Mouse (Mus musculus) embryo, embryonic 9.5 days (tissue): ENCODE results near the gene Dbn1.

Experiments
- DNase-seq: peaks from one replicate; pipeline ENCODE4 v3.0.0-alpha.2; 2017; ENCODE audit errors: extremely low spot score

Dbn1 gene

DNA sequence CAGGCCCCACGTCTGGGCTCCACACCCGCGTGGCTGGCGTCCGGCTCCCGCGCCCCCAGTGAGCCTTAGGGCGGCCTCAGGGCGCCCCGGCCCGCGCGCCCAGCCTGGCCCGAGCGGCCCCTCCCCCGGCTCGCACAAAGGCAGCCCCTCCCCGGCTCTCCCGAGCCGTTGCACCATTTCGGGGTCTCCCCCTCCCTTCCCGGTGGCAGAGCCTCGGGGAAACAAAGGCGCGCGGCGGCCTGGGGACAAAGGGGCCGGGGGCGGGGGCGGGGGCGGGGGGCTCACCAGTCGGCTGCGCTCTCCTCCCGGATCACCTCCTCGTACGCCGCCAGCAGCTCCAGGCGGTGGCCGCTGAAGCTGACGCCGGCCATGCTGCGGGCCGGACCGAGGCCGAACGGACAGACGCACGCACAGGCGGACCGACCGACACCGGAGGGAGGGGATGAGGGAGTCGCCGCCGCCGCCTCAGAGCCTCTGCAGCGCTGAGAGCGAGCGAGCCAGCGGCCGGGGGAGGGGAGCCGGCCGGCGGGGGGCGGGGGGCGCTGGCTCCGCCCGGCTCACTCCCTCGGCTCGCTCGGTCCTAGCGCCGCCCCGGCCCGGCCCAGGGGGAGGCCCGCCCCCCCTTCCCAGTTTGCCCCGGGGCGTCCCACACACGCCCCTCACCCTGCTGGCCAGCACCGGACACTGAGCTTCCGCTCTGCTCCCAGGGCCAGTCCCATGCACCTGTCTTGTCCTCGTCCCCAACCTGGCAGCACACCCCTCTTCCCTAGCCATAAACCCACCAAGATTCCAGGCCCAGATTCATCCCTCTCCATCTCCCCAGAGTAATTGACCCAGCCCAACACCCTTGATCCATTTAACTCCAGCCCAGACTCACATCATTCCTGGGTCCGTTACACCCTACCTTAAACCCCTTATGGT, at the start of gene Dbn1:
Gene Dbn1, minus strand, starts transcription at position 534 of the 921 bp plus-strand sequence.
- peak; percentile 86 for DNase-seq

DNA sequence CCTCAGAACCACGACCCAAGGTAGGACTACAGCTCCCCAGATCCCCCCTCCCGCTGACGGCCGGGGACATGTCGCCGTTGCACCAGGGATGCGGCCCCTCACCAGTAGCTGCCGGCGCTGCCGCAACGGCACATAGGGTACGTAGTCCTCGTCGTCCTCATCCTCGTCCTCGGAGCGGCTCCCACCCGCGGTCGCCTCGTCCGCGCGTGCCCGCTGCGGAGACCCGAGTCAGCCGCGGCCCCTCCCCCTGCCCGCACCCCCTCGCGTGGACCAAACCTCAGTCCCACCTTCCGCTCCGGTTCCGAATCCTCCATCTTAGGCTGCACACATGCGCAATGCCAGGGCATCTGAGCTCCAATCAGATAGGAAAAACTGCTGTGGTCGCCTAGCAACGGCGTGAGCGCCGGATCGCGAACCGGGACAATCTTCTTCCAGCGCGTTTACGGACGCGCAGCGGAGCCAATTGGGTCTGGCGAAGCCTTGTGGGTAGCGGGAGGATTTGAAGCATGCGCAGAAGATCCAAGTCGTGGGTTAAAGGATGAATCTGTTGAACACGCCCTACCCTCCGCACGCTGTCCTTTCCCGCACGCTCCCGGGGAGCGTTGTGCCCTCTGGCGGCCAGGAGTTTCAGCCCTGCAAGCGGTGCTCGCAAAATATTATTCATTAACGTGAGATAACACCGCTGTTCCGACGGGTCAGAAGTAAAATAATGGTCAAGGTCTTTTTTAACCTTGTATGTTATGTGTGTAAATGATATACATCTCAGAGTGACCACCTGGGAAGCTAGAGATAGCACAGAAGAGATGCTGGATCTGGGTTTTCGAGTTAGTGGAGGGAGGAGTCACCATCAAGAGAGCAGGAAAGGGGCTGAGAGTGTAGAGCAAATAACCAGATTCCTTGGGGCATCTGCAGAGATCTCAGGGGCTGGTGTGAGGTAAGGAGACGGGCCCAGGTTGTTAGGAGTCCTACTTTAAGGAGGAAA, 48.6 kb upstream of the Dbn1 start, which contains the start of gene Ddx41:
Gene Ddx41, minus strand, starts transcription at position 465 of the 982 bp plus-strand sequence.
- peak; percentile 99 for DNase-seq

DNA sequence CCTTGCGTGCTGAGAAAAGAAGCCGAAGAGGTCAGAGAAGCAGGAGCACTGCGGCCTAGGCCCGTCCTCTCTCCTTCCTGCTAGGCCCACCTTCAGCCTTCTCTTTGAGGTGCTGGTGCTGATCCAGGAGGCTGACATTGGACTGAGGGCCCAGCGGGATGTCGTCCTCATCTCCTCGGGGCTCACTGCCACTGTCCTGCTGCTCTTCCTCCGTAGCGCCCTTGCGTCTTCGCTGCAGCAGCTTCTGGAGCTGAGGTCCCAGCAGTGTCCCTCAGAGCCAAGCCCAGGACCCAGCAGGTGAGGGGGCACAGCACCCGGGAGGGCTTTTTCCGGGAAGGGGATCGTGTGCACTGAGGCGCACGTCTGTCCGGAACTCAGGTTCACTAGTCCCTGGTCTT, 47.9 kb upstream of the Dbn1 start:
- DNase-seq = no peak

DNA sequence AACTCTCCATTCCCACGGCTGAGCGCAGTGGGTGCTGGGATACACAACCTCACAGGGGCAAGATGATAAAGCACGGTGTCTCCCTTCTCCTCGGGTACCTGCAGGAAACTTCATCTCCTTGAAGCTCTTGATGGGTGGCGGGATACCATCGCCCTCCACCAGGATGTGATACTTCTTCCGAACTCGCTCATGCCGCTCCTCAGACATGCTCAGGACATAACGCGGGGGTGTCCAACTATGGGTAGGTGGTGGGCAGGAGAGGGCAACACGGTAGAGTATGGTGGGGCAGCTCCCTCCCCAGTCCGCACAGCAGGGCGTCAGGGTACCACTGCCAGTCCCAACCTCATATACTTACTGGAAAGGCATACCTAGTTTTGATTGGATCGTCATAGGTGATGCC, 47.3 kb upstream of the Dbn1 start:
- no peak for DNase-seq

DNA sequence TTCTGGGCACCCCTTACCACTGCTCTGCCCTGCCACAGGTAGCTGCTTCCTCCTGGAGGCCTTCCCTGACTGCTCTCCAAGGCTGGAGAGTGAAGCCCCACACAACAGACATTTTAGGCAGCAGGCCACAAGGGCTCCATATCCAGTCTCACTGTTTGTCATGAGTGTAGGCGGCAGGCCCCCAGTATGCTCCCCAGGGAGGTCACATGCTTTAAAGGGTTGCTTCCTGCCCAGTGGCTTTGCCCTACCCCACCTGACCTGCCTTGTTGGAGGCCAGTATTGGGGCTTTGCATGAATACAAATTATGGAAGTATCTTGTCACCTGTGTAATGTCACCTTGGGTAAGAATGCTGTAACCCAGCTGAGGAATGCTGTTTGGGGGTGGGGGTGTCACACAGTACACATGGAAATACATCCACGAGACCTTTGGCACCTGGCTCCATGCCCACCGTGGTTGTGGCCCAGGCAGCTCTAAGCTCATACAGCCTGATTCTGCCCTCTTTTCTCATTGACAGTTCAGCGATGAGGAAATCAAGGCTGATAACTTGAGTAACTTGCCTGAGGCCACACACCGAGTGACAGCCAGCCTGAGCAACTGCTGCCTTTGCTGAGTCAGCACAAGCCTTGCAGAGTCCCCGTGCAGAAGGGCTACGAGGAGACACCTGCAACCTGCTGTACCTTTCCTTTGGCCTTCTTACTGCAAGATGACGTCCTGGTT, 41.4 kb upstream of the Dbn1 start, which contains the start of gene Dok3:
Gene Dok3, minus strand, starts transcription at position 99 of the 718 bp plus-strand sequence.
- DNase-seq = no peak

DNA sequence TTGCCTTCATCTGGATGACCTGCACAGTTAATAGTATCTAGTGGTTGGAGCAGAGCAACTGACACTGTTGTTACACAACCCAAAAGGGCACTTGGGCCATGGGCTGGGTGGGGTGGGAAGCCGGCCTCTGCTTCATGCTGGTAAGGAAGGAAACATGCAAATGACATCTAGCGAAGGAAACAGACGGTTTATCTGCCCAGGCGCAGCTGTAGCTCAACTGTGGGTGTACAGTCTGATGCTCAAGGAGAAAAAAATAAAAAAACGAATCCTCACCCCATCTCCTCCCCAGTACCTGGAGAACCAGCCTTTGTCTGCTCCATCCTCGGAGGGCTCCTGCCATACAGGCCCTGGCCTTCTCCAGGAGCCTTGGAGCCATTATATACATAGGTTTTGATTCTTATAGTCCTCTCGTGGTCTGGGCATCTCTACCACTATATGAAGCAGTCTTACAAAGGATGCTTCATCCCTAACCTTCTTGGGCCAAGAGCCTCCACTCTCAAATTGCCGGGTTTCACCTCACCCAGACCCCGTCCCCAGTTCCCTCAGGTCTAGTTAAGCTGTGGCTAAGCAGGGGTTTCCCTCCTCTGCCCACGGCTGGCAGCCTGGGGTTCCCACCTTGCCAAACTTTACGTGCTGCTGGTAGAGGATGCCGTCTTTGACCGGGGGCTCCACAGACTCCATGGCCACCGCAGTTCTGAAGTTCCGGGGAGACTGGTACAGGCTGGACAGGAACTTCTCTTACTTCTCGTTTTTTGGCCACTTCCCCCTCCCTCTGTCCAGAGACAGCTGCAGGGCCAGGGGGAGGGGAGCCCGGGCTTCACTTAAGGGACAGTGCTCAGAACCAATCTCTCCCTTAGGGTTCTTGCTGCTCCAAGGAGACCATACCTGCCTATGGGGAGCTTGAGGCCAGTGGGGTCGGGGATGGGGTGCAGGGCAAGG, 40.2 kb upstream of the Dbn1 start:
- DNase-seq = no peak

DNA sequence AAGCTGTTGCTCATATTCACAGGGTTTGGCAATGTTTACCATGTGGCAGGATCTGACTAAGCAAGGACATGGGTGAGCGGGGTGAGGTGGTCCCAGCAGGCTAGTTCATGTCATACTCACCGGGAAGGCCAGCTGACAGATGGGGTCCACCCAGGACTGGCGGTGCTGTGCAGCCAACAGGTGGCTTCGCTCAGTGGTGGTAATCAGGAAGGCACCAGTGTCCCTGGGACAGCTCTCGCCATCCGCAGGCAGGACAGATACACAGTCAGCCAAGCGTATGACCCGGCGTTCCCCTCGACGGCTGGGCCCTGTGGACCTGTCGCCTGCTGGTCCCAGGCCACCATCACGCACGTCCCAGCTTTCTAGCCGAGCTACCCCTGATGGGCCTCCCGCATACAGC, 39.3 kb upstream of the Dbn1 start:
- no peak for DNase-seq

DNA sequence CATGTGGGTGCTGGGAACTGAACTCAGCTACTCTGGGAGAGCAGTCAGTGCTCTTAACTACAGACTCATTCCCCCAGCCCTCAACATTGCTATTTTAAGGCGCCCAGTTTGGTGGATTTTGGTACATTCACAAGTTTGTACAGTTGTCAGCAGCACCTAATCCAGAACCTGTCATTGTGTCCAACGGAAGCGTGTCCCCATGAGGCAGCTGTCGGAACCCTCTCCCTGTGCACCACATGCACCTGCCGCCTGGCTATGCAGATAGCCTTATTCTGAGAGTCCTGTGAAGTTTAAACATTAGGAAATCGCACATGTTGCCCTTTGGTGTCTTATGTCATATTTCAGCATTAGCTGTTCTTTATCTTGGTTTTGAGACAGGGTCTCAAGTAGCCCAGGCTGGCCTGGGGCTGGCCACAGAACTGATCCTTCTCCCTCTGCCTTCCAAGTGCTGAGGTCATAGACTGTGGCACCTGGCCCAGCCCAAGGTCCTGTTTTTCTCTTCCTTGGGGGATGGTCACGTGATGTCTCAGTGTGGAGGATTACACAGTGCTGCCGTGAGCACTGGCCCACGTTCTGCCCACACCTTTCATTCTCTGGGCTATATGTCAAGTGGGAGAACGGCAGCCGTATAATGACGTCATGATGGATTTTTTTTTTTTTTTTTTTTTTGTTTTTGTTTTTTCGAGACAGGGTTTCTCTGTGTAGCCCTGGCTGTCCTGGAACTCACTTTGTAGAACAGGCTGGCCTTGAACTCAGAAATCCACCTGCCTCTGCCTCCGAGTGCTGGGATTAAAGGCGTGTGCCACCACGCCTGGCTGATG, 38.0 kb upstream of the Dbn1 start:
- no peak for DNase-seq

DNA sequence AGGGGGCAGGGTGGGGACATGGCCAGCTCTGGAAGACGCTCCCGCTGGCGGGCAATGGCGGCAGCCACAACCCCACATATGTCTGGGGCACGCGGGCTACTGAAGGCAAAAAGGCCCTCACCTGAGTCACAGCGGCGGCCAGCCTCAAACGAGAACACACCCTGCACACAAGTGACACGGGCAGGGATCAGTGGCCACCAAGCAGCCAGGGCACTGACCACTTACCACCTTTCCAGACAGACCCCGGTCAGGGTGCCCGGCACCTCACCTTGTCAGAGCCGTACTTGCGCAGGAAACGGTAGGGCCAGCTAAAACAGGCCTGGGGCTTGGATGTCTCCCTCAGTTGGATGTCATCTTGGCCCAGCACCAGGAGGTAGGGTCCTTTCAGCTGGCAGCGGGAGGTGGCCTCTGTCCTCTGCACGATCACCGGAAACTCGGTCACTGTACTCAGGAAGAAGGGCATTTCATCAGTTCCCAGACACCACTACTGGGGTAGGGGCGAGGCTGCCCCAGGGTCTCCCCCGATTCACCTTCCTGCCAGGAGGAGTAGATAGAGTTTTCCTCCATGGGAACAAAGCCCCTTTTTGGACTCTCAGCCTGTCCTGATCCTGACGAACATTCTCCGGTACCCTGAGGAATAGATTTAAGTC, 36.2 kb upstream of the Dbn1 start:
- DNase-seq = no peak

DNA sequence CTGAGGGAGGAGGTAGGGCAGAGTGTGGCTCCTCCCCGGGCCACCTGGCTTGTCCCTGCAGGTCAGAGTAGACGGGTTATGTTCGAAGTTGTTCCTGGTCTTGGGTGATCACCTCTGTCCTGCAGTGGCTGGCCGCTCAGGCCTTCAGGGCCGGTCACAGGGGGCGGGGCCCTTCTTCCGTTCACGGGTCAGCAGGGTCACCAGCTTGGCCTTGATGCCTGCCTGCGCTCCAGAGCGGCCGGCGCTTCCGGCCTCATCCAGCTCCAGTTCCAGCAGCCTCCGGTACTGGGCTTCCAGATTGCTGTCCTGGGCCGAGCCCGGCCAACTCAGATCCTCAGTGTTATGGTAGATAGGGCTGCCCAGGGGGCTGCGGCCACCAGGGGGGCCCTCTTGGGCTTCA, 35.4 kb upstream of the Dbn1 start:
- DNase-seq = peak; percentile 48

DNA sequence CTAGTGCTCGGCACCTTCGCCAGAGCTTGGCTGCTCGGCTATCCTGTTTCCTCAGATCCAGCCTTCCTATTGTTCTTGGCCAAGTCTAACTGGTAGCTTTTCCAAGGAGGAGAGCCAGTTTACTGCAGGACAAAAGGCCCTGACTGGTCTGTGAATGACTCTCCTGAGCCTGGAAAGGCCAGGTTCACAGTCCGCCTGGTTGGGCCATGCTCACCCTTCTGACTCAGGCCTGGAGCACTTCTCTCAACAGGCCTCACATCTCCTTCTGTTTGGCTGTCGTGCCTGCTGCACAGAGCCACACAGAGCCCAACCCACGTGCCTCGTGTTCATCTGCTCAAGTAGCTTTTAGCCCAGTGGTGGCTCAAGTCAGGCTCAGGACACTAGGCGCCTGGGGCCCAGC, 34.8 kb upstream of the Dbn1 start:
- no peak for DNase-seq

DNA sequence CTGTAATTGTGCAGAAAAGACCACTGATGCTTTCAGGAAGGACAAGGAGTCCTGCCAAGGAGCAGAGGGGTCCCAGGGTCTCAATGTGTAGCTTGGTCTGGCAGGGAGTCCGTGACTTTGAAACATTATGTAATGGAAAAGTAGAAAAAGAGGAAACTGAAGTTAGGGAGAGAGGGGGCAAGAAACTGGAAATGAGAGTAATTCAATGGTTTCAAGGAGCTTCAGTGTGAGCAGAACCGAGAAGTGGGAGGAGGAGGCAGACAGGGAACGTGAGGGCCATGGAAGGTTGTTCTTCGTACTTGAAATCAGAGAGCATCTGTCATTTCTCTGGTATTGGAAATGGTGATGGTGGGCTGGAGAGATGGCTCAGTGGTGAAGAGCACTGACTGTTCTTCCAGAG, 31.7 kb upstream of the Dbn1 start:
- no peak for DNase-seq

DNA sequence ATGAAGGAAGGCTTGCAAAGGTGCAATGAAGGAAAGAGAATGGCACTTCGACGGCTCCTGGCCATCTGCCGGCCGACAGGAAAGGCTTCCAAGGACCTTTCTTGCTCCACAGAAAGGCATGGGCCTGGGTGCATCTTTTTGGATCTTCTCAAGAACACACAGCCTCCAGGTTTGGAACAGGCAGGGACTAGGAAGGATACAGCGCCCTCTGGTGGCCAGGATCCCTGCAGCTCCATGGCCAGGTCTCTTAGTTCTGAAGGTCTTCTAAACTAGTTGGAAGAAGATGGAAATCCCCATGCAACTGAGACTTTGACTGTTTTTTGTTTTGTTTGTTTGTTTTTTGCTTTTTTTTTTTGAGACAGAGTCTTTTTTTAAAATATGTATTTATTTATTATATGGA, 29.0 kb upstream of the Dbn1 start:
- peak; percentile 85 for DNase-seq

DNA sequence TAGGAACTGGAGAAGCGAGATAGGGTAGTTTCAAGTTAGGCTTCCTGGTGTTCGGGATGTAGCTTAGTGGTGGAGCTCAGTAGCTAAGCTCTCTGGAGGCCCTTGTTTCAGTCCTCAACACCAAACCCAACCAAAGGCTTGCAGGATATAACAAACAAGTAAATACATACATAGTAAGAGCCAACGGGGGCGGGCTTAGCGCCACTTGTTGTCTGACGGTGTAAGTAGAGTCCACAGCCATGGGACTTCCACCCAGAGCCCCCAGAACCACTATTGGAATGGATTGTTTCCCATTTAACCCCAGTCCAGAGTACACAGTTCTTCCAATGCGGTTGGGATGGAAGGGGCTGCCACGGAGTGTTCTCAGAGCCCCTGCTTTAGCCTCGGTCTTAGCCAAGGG, 25.9 kb upstream of the Dbn1 start:
- DNase-seq = no peak

DNA sequence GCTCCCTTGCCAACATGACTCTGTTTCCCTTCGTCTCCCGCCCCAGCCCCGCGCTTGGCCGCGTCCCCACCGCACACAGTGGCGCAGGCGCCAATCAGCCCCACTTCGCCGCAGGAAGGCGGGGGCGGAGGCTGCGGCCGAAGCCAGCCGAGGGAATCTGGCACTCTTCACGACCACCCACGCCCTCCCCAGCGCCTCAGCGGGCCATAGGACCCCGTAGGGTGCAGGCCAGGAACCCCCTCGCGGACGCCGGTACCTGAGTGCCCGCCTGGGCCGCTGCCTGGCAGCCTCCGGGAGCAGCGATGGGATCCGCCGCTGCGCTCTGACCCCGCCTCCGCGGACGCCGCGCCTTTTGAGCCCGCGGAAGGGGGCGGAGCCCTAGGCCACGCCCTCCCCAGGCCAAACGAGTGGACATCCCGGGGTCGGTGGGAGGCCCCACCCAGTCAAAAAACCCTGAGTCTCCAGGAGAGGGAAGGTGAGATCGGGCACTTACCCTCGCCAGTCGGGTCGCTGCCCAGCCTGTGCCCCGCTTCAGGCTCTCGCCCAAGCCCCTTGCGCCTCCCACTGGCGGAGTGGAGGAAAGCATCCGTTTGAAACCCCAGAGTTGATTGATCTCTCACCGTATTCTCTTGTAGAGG, 25.3 kb upstream of the Dbn1 start, which contains the start of gene Pdlim7:
Gene Pdlim7, minus strand, starts transcription at position 566 of the 638 bp plus-strand sequence.
- peak; percentile 96 for DNase-seq

DNA sequence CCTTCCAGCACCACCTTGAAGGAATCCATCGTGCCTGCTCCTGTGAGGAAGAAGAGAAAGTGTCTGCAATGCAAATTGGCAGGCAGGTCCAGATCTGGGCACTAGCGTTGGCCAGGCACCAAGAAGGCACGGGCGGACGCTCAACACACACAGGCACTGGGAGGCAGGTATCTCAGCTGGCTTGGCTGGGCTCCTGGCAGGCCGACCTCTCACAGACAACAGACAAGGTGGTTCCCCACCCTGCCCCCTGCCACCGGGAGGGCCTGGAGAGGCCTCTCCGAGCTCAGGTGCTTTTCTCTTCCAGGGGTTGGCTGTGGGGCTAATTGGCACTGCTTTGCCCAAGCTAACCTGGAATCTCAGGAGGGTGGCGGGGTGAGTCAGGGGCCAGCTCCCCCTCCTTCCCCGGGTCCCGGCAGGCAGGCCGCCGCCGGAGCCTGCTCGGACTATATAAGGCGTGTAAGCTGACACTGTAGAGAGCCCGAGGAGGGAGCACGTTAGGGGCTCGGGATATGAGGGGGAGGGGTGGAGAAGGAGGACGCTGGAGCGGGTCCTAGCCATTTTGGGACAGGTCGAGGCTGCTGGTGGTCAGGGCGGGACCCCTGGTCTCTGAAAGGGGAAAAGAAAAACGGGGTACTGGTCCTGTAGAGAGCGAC, 24.6 kb upstream of the Dbn1 start:
- DNase-seq = peak; percentile 81

DNA sequence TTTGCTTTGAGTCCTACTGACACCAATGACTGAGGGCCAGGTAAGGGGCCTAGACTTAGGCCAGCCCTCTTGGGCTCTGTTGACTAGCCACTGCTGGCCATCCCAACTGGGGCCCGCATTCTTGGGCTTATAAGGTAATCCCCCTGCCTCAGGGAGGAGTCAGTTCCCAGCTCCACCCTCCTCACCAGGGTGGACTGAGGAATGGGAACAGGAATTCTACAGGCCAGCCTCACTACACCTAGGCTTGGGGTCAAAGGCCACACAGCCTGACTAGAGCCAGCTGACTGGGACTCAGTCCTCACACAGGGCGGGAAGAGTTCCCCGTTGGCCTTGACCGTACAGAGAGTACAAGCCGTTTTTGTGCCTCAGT, 23.6 kb upstream of the Dbn1 start:
- DNase-seq = peak; percentile 54
